Mouse (Mus musculus) intestine, postnatal 0 days (tissue): ENCODE measurements around the gene Rabac1. TPM values are rescaled to one million over a fixed set of nuclear protein-coding genes. Genes with fewer than 3 reads are reported as not detected.

Experiments used
- ATAC-seq: fragments of 200-750 bp; cut with Nextera tagmentation; 2 replicates; pipeline ENCODE4 v1.8.0; 2017; ENCODE audit warnings: mild to moderate bottlenecking, moderate TSS enrichment, moderate library complexity
- H3K27ac ChIP-seq: fragments of 300-500 bp; sonication (generic); 2 replicates; pipeline ENCODE4 v1.5.1; 2014; ENCODE audit warnings: mild to moderate bottlenecking, low read depth, low read length, moderate library complexity
- H3K27me3 ChIP-seq: fragments of 300-500 bp; sonication (generic); replicated peaks from 2 replicates; pipeline ENCODE4 v1.6.1; 2014; ENCODE audit warnings: low read length, mixed read lengths; ENCODE audit not compliant: control insufficient read depth, insufficient read depth
- H3K36me3 ChIP-seq: fragments of 300-500 bp; sonication (generic); 2 replicates; pipeline ENCODE4 v1.6.1; 2014; ENCODE audit warnings: mild to moderate bottlenecking, moderate library complexity; ENCODE audit not compliant: control insufficient read depth, insufficient read depth
- H3K4me1 ChIP-seq: fragments of 300-500 bp; sonication (generic); replicated peaks from 2 replicates; pipeline ENCODE4 v1.6.1; 2014; ENCODE audit warnings: antibody characterized with exemption, low read length, mixed read lengths; ENCODE audit not compliant: control insufficient read depth, insufficient read depth
- H3K4me2 ChIP-seq: fragments of 300-500 bp; sonication (generic); replicated peaks from 2 replicates; pipeline ENCODE4 v1.6.1; 2014; ENCODE audit warnings: low read depth, mild to moderate bottlenecking, moderate library complexity
- H3K4me3 ChIP-seq: fragments of 300-500 bp; sonication (generic); 2 replicates; pipeline ENCODE4 v1.5.1; 2014; ENCODE audit warnings: low read depth, low read length
- H3K9ac ChIP-seq: fragments of 300-500 bp; sonication (generic); 2 replicates; pipeline ENCODE4 v1.6.1; 2014; ENCODE audit warnings: mild to moderate bottlenecking, low read depth, low read length
- H3K9me3 ChIP-seq: fragments of 300-500 bp; sonication (generic); 2 replicates; pipeline ENCODE4 v1.6.1; 2016; ENCODE audit warnings: mixed run types; ENCODE audit not compliant: control insufficient read depth
- CTCF ChIP-seq: sonication (generic); IDR thresholded peaks from 2 replicates; pipeline ENCODE4 v1.5.1; 2016; ENCODE audit warnings: low read depth, mild to moderate bottlenecking, control low read depth, antibody characterized with exemption, moderate library complexity
- whole genome bisulfite sequencing: fragments of 180-500 bp; shearing (Covaris S2); extraction: QIAGEN DNeasy Blood & Tissue Kit; methylation state at CpG from one replicate; pipeline ENCODE4 v1.1.7; 2014; 5-methylcytosine and 5-hydroxymethylcytosine counted together
- microRNA-seq: library from miRNA; unstranded; fragments of <30 nt; microRNA quantifications from one replicate; pipeline ENCODE4, GENCODE M21; 2016
- polyA plus RNA-seq: library from polyadenylated mRNA; unstranded; fragments of >200 nt; fragmentation: Nextera tagmentation; extraction: Ambion mirVana; gene quantifications from 2 replicates; pipeline ENCODE4 v1.2.1, GENCODE M21; 2015

Gene Rabac1
- polyA plus RNA-seq, 1 experiment from 2014 or later: 129 TPM

GRCm38 (mm10) chr7:24948774-24949173, 23.8 kb downstream of the Rabac1 start:
- no peaks in the 10 kb centered on the region for H3K36me3 ChIP-seq
- ATAC-seq: no peak
- no peaks in the 10 kb centered on the region for H3K4me1 ChIP-seq
- H3K27ac ChIP-seq: no peak overlapping the region
- WGBS: 4% methylated on average over 29 of the region's 29 CpGs
- H3K27me3 ChIP-seq: peaks cover 92% of the 10 kb centered on the region
- H3K9me3 ChIP-seq: no peaks in the 10 kb centered on the region
- no peak overlapping the region for H3K4me3 ChIP-seq
- TF ChIP-seq CTCF: no peak
- no peak overlapping the region for H3K9ac ChIP-seq
- H3K4me2 ChIP-seq: no peak overlapping the region

GRCm38 (mm10) chr7:24947316-24948048, 25.1 kb downstream of the Rabac1 start:
- no peaks in the 10 kb centered on the region for H3K4me1 ChIP-seq
- H3K27ac ChIP-seq: no peak overlapping the region
- ATAC-seq: no peak
- H3K9me3 ChIP-seq: no peaks in the 10 kb centered on the region
- H3K4me2 ChIP-seq: no peak overlapping the region
- TF ChIP-seq CTCF: no peak
- no peak overlapping the region for H3K4me3 ChIP-seq
- 3% methylated on average over 7 of the region's 7 CpGs for WGBS
- H3K27me3 ChIP-seq: peaks cover 96% of the 10 kb centered on the region
- no peak overlapping the region for H3K9ac ChIP-seq
- no peaks in the 10 kb centered on the region for H3K36me3 ChIP-seq

GRCm38 (mm10) chr7:24944257-24944950, 28.1 kb downstream of the Rabac1 start, which contains the start of gene Gm4881:
TSS of gene Gm4881 (minus strand) at chr7:24944494.
- H3K4me2 ChIP-seq: peak within 1 kb of the TSS; percentile 51
- TF ChIP-seq CTCF: no peak
- H3K27me3 ChIP-seq: peaks cover 82% of the 10 kb centered on the region
- no peak for ATAC-seq
- H3K4me1 ChIP-seq: no peaks in the 10 kb centered on the region
- no peak within 1 kb of the TSS for H3K9ac ChIP-seq
- 1% methylated on average over 67 of the region's 72 CpGs for WGBS
- H3K27ac ChIP-seq: no peak within 1 kb of the TSS
- no peaks in the 10 kb centered on the region for H3K36me3 ChIP-seq
- H3K9me3 ChIP-seq: no peaks in the 10 kb centered on the region
- peak within 1 kb of the TSS; percentile 33 for H3K4me3 ChIP-seq

- 6% methylated on average over 6 of the region's 6 CpGs for WGBS
- Histone ChIP-seq H3K4me3 (no peak overlapping the region), H3K4me2 (no peak overlapping the region), H3K9ac (no peak overlapping the region), H3K4me1 (no peaks in the 10 kb centered on the region), H3K27ac (no peak overlapping the region), H3K36me3 (no peaks in the 10 kb centered on the region), H3K27me3 (peaks cover 75% of the 10 kb centered on the region), H3K9me3 (no peaks in the 10 kb centered on the region)
- TF ChIP-seq CTCF: no peak
- no peak for ATAC-seq
Observed at GRCm38 (mm10) chr7:24943641-24944040, 28.9 kb downstream of the Rabac1 start.

- no peak overlapping the region for H3K27ac ChIP-seq
- no peak overlapping the region for H3K9ac ChIP-seq
- no peak overlapping the region for H3K4me3 ChIP-seq
- H3K4me2 ChIP-seq: no peak overlapping the region
- peaks cover 50% of the 10 kb centered on the region for H3K27me3 ChIP-seq
- H3K36me3 ChIP-seq: peaks cover 9% of the 10 kb centered on the region; the same call in 1 of the 2 replicates
- TF ChIP-seq CTCF: no peak
- H3K9me3 ChIP-seq: no peaks in the 10 kb centered on the region
- ATAC-seq: no peak
- H3K4me1 ChIP-seq: no peaks in the 10 kb centered on the region
- WGBS: under 1% methylated on average over 13 of the region's 15 CpGs
Observed at GRCm38 (mm10) chr7:24931651-24932050, 40.9 kb downstream of the Rabac1 start.

- WGBS: 46% methylated on average over 6 of the region's 6 CpGs
- Histone ChIP-seq H3K4me2 (no peak overlapping the region), H3K27ac (no peak overlapping the region), H3K4me3 (no peak overlapping the region), H3K9ac (no peak overlapping the region), H3K27me3 (peaks cover 46% of the 10 kb centered on the region), H3K4me1 (no peaks in the 10 kb centered on the region), H3K36me3 (peaks cover 21% of the 10 kb centered on the region), H3K9me3 (no peaks in the 10 kb centered on the region)
- ATAC-seq: no peak
- TF ChIP-seq CTCF: no peak
Observed at GRCm38 (mm10) chr7:24930475-24930874, 42.1 kb downstream of the Rabac1 start.

Small RNAs within 50 kb of the gene (microRNA-seq; reads per million reads assigned to microRNA genes)
- gene Mir7046 (not detected), gene Mir7047 (not detected)

Other genes with a start within 250 kb of the Rabac1 start
- not detected in 2 replicates for gene Gm4763, start 245.8 kb downstream of the Rabac1 start, polyA plus RNA-seq
- gene Cd177, start 212.4 kb downstream of the Rabac1 start, polyA plus RNA-seq: 0.69 and 1.1 TPM in 2 replicates
- 0.29 and 0.37 TPM in 2 replicates for gene Ceacam10, start 195.5 kb downstream of the Rabac1 start, polyA plus RNA-seq
- gene Gm9844, start 110.5 kb downstream of the Rabac1 start, polyA plus RNA-seq: 20.6 and 28.0 TPM in 2 replicates
- gene Lypd4, start 102.8 kb downstream of the Rabac1 start, polyA plus RNA-seq: not detected in 2 replicates
- not detected in 2 replicates for gene Dmrtc2, start 102.7 kb downstream of the Rabac1 start, polyA plus RNA-seq
- 1,134 and 1,200 TPM in 2 replicates for gene Rps19, start 88.4 kb downstream of the Rabac1 start, polyA plus RNA-seq
- 0.23 and 0.26 TPM in 2 replicates for gene Cd79a, start 75.4 kb downstream of the Rabac1 start, polyA plus RNA-seq
- 32.6 and 35.9 TPM in 2 replicates for gene Arhgef1, start 69.8 kb downstream of the Rabac1 start, polyA plus RNA-seq
- not detected in 2 replicates for gene Gm4881, start 28.3 kb downstream of the Rabac1 start, polyA plus RNA-seq
- gene Atp1a3, start 33.2 kb upstream of the Rabac1 start, polyA plus RNA-seq: 3.4 and 3.6 TPM in 2 replicates
- gene Grik5, start 99.6 kb upstream of the Rabac1 start, polyA plus RNA-seq: 1.3 TPM in 2 replicates
- gene Zfp574, start 99.8 kb upstream of the Rabac1 start, polyA plus RNA-seq: 11.6 and 12.1 TPM in 2 replicates
- 0.53 and 0.72 TPM in 2 replicates for gene Pou2f2, start 207.0 kb upstream of the Rabac1 start, polyA plus RNA-seq
- gene Dedd2, start 247.9 kb upstream of the Rabac1 start, polyA plus RNA-seq: 14.8 and 15.8 TPM in 2 replicates
- 1.1 and 1.3 TPM in 2 replicates for gene Zfp526, start 248.7 kb upstream of the Rabac1 start, polyA plus RNA-seq